Mouse (Mus musculus): ENCODE measurements around the gene Gm10282.

The Gm10282 gene

DNA sequence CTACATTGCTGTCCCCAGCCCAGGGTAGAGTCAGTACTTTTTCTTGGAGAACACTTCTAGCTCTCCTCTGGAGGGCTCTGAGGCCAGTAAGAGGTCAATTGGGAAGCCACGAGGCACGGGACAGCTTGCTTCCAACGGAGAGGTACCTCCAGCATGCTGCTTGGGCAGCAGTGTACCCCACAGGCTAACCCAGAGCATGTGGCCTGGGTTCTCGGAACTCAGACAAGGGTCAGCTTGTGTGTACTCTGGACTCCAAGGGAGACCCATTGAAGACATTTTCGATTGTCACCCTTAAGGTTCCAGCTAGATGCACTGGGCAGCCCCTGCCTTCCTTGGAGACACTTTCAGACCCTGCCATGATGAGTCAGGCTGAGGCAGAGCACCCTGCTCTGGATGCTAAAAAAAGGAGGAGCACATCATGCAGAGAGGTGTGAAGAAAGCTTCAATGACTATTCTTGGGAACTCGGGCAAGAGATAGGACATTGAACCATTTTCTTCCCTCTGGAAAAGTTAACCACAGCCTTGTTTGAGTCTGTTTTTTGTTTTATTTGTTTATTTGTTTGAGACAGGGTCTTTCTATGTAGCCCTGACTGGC, 18.2 kb upstream of the Gm10282 start:
- no peak for DNase-seq (ENCODE audit: low spot score)

- peak; percentile 76 for DNase-seq (ENCODE audit: low spot score)
These were observed 17.4 kb upstream of the Gm10282 start for GRCm38 (mm10) chr8:72322471-72322889.

- no peak for DNase-seq (ENCODE audit: low spot score)
These were observed 16.8 kb upstream of the Gm10282 start for GRCm38 (mm10) chr8:72321635-72322441.

GRCm38 (mm10) chr8:72320803-72321583, 15.9 kb upstream of the Gm10282 start:
- DNase-seq (ENCODE audit: low spot score) = peak; percentile 26

GRCm38 (mm10) chr8:72319921-72320802, 15.1 kb upstream of the Gm10282 start:
- DNase-seq (ENCODE audit: low spot score) = peak; percentile 40

- no peak for DNase-seq (ENCODE audit: low spot score)
These were observed 14.3 kb upstream of the Gm10282 start for GRCm38 (mm10) chr8:72319397-72319796.

DNA sequence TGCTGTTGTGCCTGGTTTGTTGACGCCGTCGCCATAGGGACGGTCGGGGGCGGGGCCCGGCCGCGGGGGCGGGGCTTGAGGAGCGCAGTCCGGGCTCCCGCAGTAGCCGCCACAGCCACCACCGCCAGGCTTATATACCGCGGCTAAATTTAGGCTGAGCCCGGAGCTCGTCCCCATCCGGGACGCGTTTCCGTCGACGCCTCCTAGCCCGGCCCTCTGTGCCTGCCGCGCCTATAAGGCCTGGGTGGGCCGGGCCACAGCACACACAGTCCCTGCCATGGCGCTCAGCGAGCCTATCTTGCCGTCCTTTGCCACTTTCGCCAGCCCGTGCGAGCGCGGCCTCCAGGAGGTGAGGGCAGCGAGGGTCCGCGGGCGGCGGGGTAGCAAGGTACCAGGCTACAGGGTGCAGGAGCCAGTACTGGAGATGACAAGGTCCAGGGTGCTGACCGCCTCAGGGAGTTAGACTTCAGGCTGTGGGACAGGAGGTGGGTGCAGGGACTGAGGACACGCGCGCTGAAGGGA, 13.8 kb upstream of the Gm10282 start, which contains the start of gene Klf2:
Gene Klf2, plus strand, starts transcription at position 233 of the 522 bp plus-strand sequence.
- DNase-seq (ENCODE audit: low spot score) = peak; percentile 100

- DNase-seq (ENCODE audit: low spot score) = peak; percentile 64
These were observed 12.8 kb upstream of the Gm10282 start for GRCm38 (mm10) chr8:72317741-72318301.

GRCm38 (mm10) chr8:72316053-72316695, 11.1 kb upstream of the Gm10282 start:
- DNase-seq (ENCODE audit: low spot score) = no peak

- DNase-seq (ENCODE audit: low spot score) = no peak
These were observed 8.0 kb upstream of the Gm10282 start for GRCm38 (mm10) chr8:72312926-72313518.

GRCm38 (mm10) chr8:72310849-72311506, 5.9 kb upstream of the Gm10282 start:
- no peak for DNase-seq (ENCODE audit: low spot score)

DNA sequence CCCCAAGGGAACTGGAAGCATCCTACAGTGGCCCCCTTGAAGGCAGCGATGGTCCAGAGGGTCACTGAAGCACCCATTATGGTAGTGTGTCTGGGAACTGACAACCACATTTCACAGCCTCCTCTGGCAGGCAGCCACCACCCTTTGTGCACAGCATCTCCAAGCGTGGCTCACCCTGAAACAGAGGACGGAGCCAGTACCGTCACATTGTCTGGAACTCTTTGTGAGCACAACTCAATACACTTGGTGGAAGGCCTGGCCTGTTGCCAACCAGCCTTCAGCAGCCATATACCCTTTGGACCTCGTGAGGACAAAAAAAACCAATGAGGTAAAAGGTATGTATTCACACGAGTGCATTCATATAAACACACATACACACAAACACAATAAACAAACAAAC, 3.2 kb upstream of the Gm10282 start:
- peak; percentile 49 for DNase-seq (ENCODE audit: low spot score)

- DNase-seq (ENCODE audit: low spot score) = no peak
These were observed 1.9 kb upstream of the Gm10282 start for GRCm38 (mm10) chr8:72306913-72307312.

DNA sequence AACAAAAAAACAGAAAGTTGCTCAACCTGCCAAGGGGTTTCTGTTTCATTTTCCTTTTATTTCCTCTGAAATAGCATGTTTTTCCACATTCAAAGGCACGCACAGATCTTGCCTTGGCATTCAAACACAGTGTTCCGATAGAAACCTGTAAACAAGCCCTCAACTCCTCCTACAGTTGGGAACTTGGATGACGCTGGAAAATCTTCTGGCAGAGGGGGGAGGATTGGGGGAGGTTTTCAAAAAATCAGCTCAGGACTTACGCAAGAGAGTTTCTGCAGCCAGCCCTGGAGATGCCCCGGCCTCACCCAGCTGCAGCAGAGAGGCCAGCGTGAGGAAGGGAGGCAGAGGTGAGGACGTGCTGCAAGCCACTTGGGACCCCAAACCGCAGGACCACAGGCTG, 1.4 kb downstream of the Gm10282 start:
- DNase-seq (ENCODE audit: low spot score) = peak; percentile 91

- no peak for DNase-seq (ENCODE audit: low spot score)
These were observed 2.0 kb downstream of the Gm10282 start for GRCm38 (mm10) chr8:72302986-72303612.

DNA sequence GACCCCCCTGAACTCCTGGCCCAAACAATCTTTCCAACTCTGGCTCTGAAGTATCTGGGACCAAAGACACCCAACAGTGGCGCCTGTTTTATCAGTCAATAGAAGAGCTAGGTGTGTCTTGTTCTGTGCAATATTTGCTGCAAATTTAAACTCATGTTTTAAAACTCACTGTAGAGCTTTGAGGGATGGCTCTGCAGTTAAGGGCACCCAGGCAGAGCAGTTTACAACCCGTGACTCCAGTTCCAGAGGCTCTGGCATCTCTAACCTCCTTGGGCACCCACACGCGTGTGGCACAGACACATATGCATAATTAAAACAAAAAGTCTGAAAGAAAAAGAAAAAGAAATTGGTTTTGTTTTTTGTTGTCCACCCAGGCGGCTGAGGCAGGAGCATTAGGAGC, 3.6 kb downstream of the Gm10282 start:
- DNase-seq (ENCODE audit: low spot score) = no peak

GRCm38 (mm10) chr8:72300654-72301400, 4.2 kb downstream of the Gm10282 start:
- DNase-seq (ENCODE audit: low spot score) = no peak

DNA sequence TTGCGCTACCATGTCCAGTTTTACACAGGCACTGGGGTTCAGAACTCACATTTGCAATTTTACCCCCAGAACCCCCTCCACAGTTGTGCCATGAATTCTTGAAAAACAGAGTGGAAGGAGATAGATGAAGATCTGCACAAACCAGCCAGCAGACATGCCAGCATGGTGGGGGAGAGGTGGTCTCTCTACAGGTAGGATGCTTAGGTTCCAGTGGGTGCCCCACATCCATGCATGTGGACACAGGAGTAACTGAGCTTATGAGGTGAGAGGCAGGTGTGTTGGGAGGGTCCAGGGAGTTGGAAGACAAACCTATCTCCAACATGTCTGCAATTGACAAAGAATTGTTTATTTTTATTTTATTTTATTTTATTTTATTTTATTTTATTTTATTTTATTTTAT, 6.1 kb downstream of the Gm10282 start:
- no peak for DNase-seq (ENCODE audit: low spot score)
